Mouse (Mus musculus) liver, embryonic 16.5 days (tissue): ENCODE data around the gene Usp8. TPM values are rescaled to one million over a fixed set of nuclear protein-coding genes. Genes with fewer than 3 reads are reported as not detected.

Experiments used
- ATAC-seq: fragments of 200-750 bp; cut with Nextera tagmentation; 2 replicates; pipeline ENCODE4 v1.8.0; 2017; ENCODE audit warnings: low read depth, mild to moderate bottlenecking, moderate number of reproducible peaks, moderate library complexity
- H3K27ac ChIP-seq: fragments of 300-500 bp; sonication (generic); 2 replicates; pipeline ENCODE4 v1.5.1; 2014; ENCODE audit warnings: mild to moderate bottlenecking, low read length
- H3K27me3 ChIP-seq: fragments of 300-500 bp; sonication (generic); 2 replicates; pipeline ENCODE4 v1.6.1; 2014; ENCODE audit warnings: low read depth, low read length, mixed read lengths; ENCODE audit not compliant: control insufficient read depth, insufficient read depth
- H3K36me3 ChIP-seq: fragments of 300-500 bp; sonication (generic); 2 replicates; pipeline ENCODE4 v1.6.1; 2014; ENCODE audit warnings: mild to moderate bottlenecking; ENCODE audit not compliant: control insufficient read depth, insufficient read depth
- H3K4me1 ChIP-seq: fragments of 300-500 bp; sonication (generic); 2 replicates; pipeline ENCODE4 v1.6.1; 2014; ENCODE audit warnings: low read depth, low read length, mixed read lengths; ENCODE audit not compliant: control insufficient read depth
- H3K4me2 ChIP-seq: fragments of 300-500 bp; sonication (generic); 2 replicates; pipeline ENCODE4 v1.6.1; 2014; ENCODE audit warnings: low read depth, low read length, mixed read lengths
- H3K4me3 ChIP-seq: fragments of 300-500 bp; sonication (generic); 2 replicates; pipeline ENCODE4 v1.5.1; 2014; ENCODE audit warnings: low read depth, mild to moderate bottlenecking, low read length
- H3K9ac ChIP-seq: fragments of 300-500 bp; sonication (generic); 2 replicates; pipeline ENCODE4 v1.6.1; 2014; ENCODE audit warnings: low read depth, low read length
- H3K9me3 ChIP-seq: fragments of 300-500 bp; sonication (generic); replicated peaks from 2 replicates; pipeline ENCODE4 v1.6.1; 2016; ENCODE audit warnings: low read length; ENCODE audit not compliant: control insufficient read depth
- WGBS: fragments of 180-500 bp; shearing (Covaris S2); extraction: QIAGEN DNeasy Blood & Tissue Kit; methylation state at CpG from one replicate; pipeline ENCODE4 v1.1.7; 2014; ENCODE audit not compliant: insufficient replicate concordance; 5-methylcytosine and 5-hydroxymethylcytosine counted together
- polyA plus RNA-seq: library from polyadenylated mRNA; unstranded; fragments of >200 nt; fragmentation: Nextera tagmentation; extraction: Ambion mirVana; gene quantifications from 2 replicates; pipeline ENCODE4 v1.2.1, GENCODE M21; 2015

The Usp8 gene
- polyA plus RNA-seq, 1 experiment from 2014 or later: 19.1 TPM

DNA sequence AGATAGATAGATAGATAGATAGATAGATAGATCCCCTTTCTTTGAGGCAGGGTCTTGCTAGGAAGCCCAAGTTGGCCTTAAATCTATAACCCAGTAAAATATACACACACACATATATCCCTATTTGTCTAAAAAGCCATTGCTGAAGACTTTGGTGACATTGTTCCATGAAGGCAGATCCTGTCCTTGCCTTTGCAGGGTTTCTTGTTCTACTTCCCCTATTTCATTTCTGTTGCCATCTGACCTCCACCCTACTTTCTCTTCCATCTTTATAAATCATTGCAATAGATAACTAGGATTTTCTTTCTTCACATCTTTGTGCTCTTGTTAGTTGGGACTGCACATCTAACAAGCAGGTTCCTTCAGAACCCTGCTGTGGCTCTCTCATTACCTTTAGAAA, 5.8 kb downstream of the Usp8 start:
- H3K9ac ChIP-seq: no peak overlapping the region
- no peak overlapping the region for H3K4me2 ChIP-seq
- peaks cover 5% of the 10 kb centered on the region for H3K4me1 ChIP-seq
- no peaks in the 10 kb centered on the region for H3K36me3 ChIP-seq
- H3K4me3 ChIP-seq: no peak overlapping the region
- no peak overlapping the region for H3K27ac ChIP-seq
- H3K27me3 ChIP-seq: no peaks in the 10 kb centered on the region
- H3K9me3 ChIP-seq: no peaks in the 10 kb centered on the region
- ATAC-seq: no peak

- no peak for ATAC-seq
- WGBS: 88% methylated on average over 4 of the region's 4 CpGs
- Histone ChIP-seq H3K4me3 (no peak overlapping the region), H3K36me3 (peaks cover 8% of the 10 kb centered on the region), H3K9ac (no peak overlapping the region), H3K4me2 (no peak overlapping the region), H3K4me1 (no peaks in the 10 kb centered on the region), H3K27me3 (no peaks in the 10 kb centered on the region), H3K9me3 (no peaks in the 10 kb centered on the region), H3K27ac (no peak overlapping the region)
These were observed 22.1 kb downstream of the Usp8 start for GRCm38 (mm10) chr2:126729207-126729606.

DNA sequence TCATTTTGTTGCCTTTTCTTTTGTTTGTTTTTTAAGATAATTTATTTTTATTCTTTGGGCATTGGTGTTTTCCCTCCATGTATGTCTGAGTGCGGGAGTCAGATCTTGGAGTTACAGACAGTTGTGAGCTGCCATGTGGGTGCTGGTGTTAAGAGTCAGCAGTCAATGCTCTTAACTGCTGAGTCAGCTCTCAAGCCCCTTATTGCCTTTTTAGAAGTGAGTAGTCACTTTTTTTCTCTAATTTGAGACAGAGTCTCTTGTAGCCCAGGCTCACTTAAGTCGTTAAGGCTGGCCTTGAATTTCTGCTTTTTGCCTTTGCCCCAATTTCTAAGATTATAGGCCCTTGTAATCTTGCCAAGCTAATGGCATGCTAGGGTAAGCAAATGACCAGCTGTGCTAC, 23.4 kb downstream of the Usp8 start:
- Histone ChIP-seq H3K36me3 (peaks cover 8% of the 10 kb centered on the region), H3K9me3 (no peaks in the 10 kb centered on the region), H3K4me1 (no peaks in the 10 kb centered on the region), H3K4me3 (no peak overlapping the region), H3K27me3 (no peaks in the 10 kb centered on the region), H3K27ac (no peak overlapping the region), H3K9ac (no peak overlapping the region), H3K4me2 (no peak overlapping the region)
- 56% methylated on average over 2 of the region's 2 CpGs for WGBS
- no peak for ATAC-seq

DNA sequence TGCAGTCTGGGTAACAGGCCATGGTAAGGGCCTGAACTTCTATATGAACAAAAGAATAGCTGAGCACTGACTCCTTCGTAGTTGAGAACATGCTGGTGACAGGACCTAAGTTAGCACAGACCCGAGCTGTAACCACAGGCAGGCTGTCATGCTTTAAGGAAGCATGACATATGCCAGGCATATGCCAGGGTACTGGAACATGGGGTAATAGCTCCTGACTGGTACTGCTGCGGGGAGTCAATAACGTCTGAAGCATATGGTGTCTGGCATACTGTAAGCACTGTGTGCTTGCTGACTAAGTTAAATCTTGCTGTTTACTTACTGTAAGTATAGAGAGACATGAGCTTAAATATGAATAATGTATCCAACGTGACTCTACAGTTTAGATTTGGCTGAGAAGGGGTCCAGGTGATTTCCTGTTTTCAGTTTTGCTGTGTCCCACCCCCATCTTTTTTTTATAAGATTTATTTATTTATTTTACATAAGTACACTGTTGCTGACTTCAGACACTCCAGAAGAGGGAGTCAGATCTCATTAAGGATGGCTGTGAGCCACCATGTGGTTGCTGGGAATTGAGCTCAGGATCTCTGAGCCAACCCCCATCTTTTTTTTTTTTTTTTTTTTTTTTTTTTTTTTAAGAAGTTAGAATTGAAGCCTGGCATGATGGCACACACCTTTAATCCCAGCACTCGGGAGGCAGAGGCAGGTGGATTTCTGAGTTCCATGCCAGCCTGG, 28.4 kb downstream of the Usp8 start:
- Histone ChIP-seq H3K36me3 (peaks cover 15% of the 10 kb centered on the region), H3K9me3 (no peaks in the 10 kb centered on the region), H3K27ac (no peak overlapping the region), H3K4me2 (no peak overlapping the region), H3K9ac (no peak overlapping the region), H3K27me3 (no peaks in the 10 kb centered on the region), H3K4me1 (no peaks in the 10 kb centered on the region), H3K4me3 (no peak overlapping the region)
- WGBS: 76% methylated on average over 6 of the region's 6 CpGs
- ATAC-seq: no peak

DNA sequence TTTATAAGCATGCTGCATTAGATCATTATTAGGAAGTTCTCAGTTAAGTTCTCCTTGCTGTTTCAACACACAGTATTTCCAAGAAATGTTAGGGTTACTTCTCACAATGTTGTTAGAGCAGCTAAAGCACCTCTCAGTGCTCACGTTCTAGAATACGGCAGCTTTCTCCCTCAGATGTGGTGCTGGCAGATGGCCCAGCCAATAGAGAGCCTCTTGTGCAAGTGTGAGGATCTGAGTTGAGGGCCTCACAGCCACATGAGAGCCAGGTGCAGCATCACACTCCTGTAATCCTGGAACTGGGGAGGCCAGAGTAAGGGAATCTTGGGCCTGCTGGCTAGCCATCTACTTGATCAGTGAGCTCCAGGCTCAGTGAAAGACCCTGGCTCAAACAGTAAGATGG, 33.2 kb downstream of the Usp8 start:
- H3K27ac ChIP-seq: no peak overlapping the region
- ATAC-seq: no peak
- peaks cover 15% of the 10 kb centered on the region for H3K36me3 ChIP-seq
- 84% methylated on average over 2 of the region's 2 CpGs for WGBS
- no peak overlapping the region for H3K4me2 ChIP-seq
- H3K4me3 ChIP-seq: no peak overlapping the region
- H3K9ac ChIP-seq: no peak overlapping the region
- H3K9me3 ChIP-seq: no peaks in the 10 kb centered on the region
- no peaks in the 10 kb centered on the region for H3K27me3 ChIP-seq
- H3K4me1 ChIP-seq: no peaks in the 10 kb centered on the region

DNA sequence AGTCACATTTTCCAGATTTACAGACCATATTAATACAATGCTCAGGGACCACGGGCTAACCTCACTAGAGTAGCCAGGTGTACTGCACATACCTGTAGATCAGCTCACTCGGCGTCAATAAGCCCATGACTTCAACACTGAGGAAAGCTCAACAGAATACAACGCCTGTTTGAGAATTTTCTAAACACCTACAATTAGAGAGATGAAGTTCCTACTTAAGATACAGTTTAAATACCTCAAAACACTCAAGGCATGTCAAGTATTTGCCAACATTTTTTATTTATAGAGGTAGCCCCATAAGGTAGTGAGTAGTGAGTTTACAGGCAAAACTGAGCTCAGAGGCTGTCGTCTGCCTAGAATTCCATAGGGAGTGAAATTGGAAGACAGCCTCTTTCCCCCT, 36.3 kb downstream of the Usp8 start:
- no peak overlapping the region for H3K4me2 ChIP-seq
- ATAC-seq: no peak
- H3K9me3 ChIP-seq: no peaks in the 10 kb centered on the region
- no peak overlapping the region for H3K4me3 ChIP-seq
- H3K4me1 ChIP-seq: no peaks in the 10 kb centered on the region
- H3K27me3 ChIP-seq: no peaks in the 10 kb centered on the region
- WGBS: 77% methylated on average over 5 of the region's 5 CpGs
- no peak overlapping the region for H3K27ac ChIP-seq
- peaks cover 10% of the 10 kb centered on the region for H3K36me3 ChIP-seq
- no peak overlapping the region for H3K9ac ChIP-seq

DNA sequence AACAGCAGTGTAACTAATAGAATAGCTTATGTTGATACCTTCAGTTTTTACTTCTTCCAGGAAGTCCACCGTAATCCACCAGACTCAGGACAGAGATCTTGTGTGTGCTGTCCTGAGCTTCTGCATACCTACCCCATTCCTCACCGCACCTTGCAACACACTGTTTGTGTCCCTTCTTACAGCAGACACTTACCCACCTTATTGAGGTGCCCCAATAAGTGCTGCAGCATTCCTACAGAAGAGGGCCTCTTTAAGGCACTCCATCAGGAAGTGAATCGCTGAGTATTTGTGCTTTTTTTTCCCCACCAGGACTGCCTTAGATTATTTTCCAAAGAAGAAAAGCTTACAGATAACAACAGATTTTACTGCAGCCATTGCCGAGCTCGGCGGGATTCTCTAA, 48.5 kb downstream of the Usp8 start:
- H3K4me2 ChIP-seq: no peak overlapping the region
- peaks cover 39% of the 10 kb centered on the region for H3K36me3 ChIP-seq
- ATAC-seq: no peak
- H3K4me3 ChIP-seq: no peak overlapping the region
- H3K9me3 ChIP-seq: no peaks in the 10 kb centered on the region
- no peaks in the 10 kb centered on the region for H3K4me1 ChIP-seq
- WGBS: 81% methylated on average over 6 of the region's 6 CpGs
- H3K27ac ChIP-seq: no peak overlapping the region
- no peak overlapping the region for H3K9ac ChIP-seq
- no peaks in the 10 kb centered on the region for H3K27me3 ChIP-seq

DNA sequence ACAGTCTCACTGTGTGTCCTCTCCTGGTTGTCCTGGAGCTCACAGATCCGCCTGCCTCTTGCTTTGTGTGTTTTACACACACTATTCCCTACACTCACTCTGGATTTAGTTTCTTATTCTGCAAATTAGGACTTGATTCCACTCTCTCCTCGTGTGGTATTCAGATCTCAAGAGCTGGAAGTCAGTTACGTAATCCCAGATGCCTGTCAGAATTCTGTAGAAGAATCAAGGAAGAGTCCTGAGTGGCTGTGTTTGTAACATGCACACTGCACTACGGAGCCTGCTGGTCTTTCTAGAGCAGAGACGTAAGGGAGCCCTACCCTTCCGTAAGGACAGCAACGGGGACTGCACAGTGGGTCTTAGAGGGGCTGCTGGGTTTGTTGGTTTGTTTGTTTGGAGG, 52.2 kb downstream of the Usp8 start:
- H3K9me3 ChIP-seq: no peaks in the 10 kb centered on the region
- H3K4me2 ChIP-seq: no peak overlapping the region
- no peak overlapping the region for H3K27ac ChIP-seq
- H3K27me3 ChIP-seq: no peaks in the 10 kb centered on the region
- peaks cover 35% of the 10 kb centered on the region for H3K36me3 ChIP-seq
- 81% methylated on average over 7 of the region's 7 CpGs for WGBS
- no peaks in the 10 kb centered on the region for H3K4me1 ChIP-seq
- H3K4me3 ChIP-seq: no peak overlapping the region
- H3K9ac ChIP-seq: no peak overlapping the region
- no peak for ATAC-seq

DNA sequence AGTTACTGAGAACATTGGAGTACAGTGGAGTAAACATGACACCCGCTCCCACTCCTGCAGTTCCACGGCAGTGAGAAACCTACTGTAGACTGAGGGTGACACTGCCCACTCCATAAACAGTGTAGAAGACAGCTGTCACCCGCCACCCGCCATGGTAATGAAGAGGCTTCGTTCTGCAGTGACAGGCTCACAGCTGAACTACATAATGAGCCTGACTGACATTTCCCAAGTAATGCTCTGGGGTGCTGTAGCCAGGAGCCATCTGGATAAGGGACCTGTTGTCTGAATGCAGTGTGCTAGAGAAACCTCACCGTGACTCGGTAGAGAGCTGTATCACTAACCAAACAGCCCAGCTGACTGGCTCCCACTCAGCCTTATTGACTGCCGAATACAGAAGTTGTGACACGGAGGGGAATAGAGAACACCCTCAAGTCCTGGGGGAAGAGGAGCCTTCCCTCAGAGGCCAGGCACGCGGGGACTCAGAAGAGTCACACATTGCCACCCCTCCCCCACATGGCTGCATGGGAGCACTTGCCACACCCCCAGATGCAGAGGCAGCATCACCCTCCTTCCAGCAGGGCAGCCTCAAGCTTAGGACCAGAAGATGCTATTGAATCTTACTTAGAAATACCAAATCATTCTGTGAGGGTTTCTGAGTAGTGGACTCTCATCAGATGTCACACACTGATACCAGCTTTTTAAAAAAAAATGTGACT, 58.9 kb downstream of the Usp8 start:
- 44% methylated on average over 11 of the region's 11 CpGs for WGBS
- Histone ChIP-seq H3K4me2 (no peak overlapping the region), H3K4me3 (no peak overlapping the region), H3K27ac (no peak overlapping the region), H3K9me3 (no peaks in the 10 kb centered on the region), H3K27me3 (no peaks in the 10 kb centered on the region), H3K9ac (no peak overlapping the region), H3K4me1 (no peaks in the 10 kb centered on the region), H3K36me3 (0 out of 2 replicates have a peak, but pooled peaks cover 2% of the 10 kb centered on the region)
- ATAC-seq: no peak
